Mouse (Mus musculus) frontal cortex, postnatal 14 days (tissue): ENCODE results near the gene Gale.
"Not testable (repeated sequence)": the region's sequence is repeated elsewhere in the genome, so short reads cannot be mapped to it uniquely, and the experiment has no call there.

ENCODE experiments used
- DNase-seq, 2 experiments: peaks; one replicate each; pipeline ENCODE4 v3.0.0; 2022; ENCODE audit warnings: low spot score in 2 of 2

The Gale gene

GRCm38 (mm10) chr4:135970585-135970984, 7.1 kb downstream of the Gale start:
- DNase-seq = no peak

- no peak for DNase-seq
Observed at GRCm38 (mm10) chr4:135971805-135972555, 8.5 kb downstream of the Gale start.

- peak; percentile 78 to 80 for DNase-seq
Observed at GRCm38 (mm10) chr4:135972556-135972906, 9.0 kb downstream of the Gale start, which contains the start of gene Lypla2. Lypla2 (minus strand) TSS chr4:135972626.

- DNase-seq = no peak
Observed at GRCm38 (mm10) chr4:135972911-135973811, 9.6 kb downstream of the Gale start.

GRCm38 (mm10) chr4:135976146-135976545, 12.6 kb downstream of the Gale start:
- DNase-seq = no peak

- DNase-seq = not testable (repeated sequence)
Observed at GRCm38 (mm10) chr4:135980223-135980622, 16.7 kb downstream of the Gale start.

GRCm38 (mm10) chr4:135981524-135982063, 18.1 kb downstream of the Gale start:
- DNase-seq = no peak

GRCm38 (mm10) chr4:135984556-135984955, 21.0 kb downstream of the Gale start:
- DNase-seq = no peak

- DNase-seq = no peak
Observed at GRCm38 (mm10) chr4:135985193-135985592, 21.7 kb downstream of the Gale start.

GRCm38 (mm10) chr4:135985769-135986168, 22.2 kb downstream of the Gale start:
- DNase-seq = no peak

GRCm38 (mm10) chr4:135986301-135986942, 22.9 kb downstream of the Gale start:
- DNase-seq = no peak

- DNase-seq = peak; percentile 87 to 88
Observed at GRCm38 (mm10) chr4:135986943-135987710, 23.6 kb downstream of the Gale start, which contains the start of gene Pithd1. Pithd1 (minus strand) TSS chr4:135987264.

GRCm38 (mm10) chr4:135987714-135988113, 24.2 kb downstream of the Gale start:
- no peak for DNase-seq

- no peak for DNase-seq
Observed at GRCm38 (mm10) chr4:135993941-135994340, 30.4 kb downstream of the Gale start.

- DNase-seq = no peak
Observed at GRCm38 (mm10) chr4:135995118-135995517, 31.6 kb downstream of the Gale start.

- DNase-seq = no peak
Observed at GRCm38 (mm10) chr4:136004107-136004675, 40.7 kb downstream of the Gale start.

GRCm38 (mm10) chr4:136004921-136005320, 41.4 kb downstream of the Gale start:
- DNase-seq = no peak

GRCm38 (mm10) chr4:136006821-136007220, 43.3 kb downstream of the Gale start:
- DNase-seq = no peak

GRCm38 (mm10) chr4:136008782-136009447, 45.4 kb downstream of the Gale start:
- DNase-seq = no peak

GRCm38 (mm10) chr4:136010586-136010985, 47.1 kb downstream of the Gale start:
- no peak for DNase-seq
